Mouse (Mus musculus) heart, embryonic 11.5 days (tissue): ENCODE data around the gene Wdr91. TPM values are rescaled to one million over a fixed set of nuclear protein-coding genes. Genes with fewer than 3 reads are reported as not detected.

Experiments used
- ATAC-seq: fragments of 200-750 bp; cut with Nextera tagmentation; replicated peaks from 2 replicates; pipeline ENCODE4 v1.8.0; 2017; ENCODE audit warnings: moderate library complexity; ENCODE audit not compliant: insufficient number of reproducible peaks, low FRiP score, low TSS enrichment
- H3K27ac ChIP-seq: fragments of 300-500 bp; sonication (generic); 2 replicates; pipeline ENCODE4 v1.5.1; 2014; ENCODE audit warnings: mild to moderate bottlenecking, low read depth, low read length
- H3K27me3 ChIP-seq: fragments of 300-500 bp; sonication (generic); 2 replicates; pipeline ENCODE4 v1.6.1; 2014; ENCODE audit warnings: mild to moderate bottlenecking, low read length, mixed read lengths; ENCODE audit not compliant: control insufficient read depth, insufficient read depth
- H3K36me3 ChIP-seq: fragments of 300-500 bp; sonication (generic); 2 replicates; pipeline ENCODE4 v1.6.1; 2014; ENCODE audit warnings: mild to moderate bottlenecking, low read length, moderate library complexity, mixed read lengths; ENCODE audit not compliant: control insufficient read depth, insufficient read depth
- H3K4me1 ChIP-seq: fragments of 300-500 bp; sonication (generic); 2 replicates; pipeline ENCODE4 v1.6.1; 2014; ENCODE audit warnings: low read length; ENCODE audit not compliant: control insufficient read depth, insufficient read depth
- H3K4me2 ChIP-seq: fragments of 300-500 bp; sonication (generic); 2 replicates; pipeline ENCODE4 v1.6.1; 2014; ENCODE audit warnings: mild to moderate bottlenecking, moderate library complexity
- H3K4me3 ChIP-seq: fragments of 300-500 bp; sonication (generic); 2 replicates; pipeline ENCODE4 v1.5.1; 2014; ENCODE audit warnings: low read depth, low read length
- H3K9ac ChIP-seq: fragments of 300-500 bp; sonication (generic); 2 replicates; pipeline ENCODE4 v1.6.1; 2014; ENCODE audit warnings: mild to moderate bottlenecking, low read depth, low read length, moderate library complexity
- H3K9me3 ChIP-seq: fragments of 300-500 bp; sonication (generic); replicated peaks from 2 replicates; pipeline ENCODE4 v1.6.1; 2016; ENCODE audit warnings: low read length; ENCODE audit not compliant: control insufficient read depth
- WGBS: fragments of 180-500 bp; shearing (Covaris S2); extraction: QIAGEN DNeasy Blood & Tissue Kit; methylation state at CpG from one replicate; pipeline ENCODE4 v1.1.7; 2014; ENCODE audit not compliant: insufficient replicate concordance; 5-methylcytosine and 5-hydroxymethylcytosine counted together
- polyA plus RNA-seq: library from polyadenylated mRNA; unstranded; fragments of >200 nt; fragmentation: Nextera tagmentation; extraction: Ambion mirVana; gene quantifications from 2 replicates; pipeline ENCODE4 v1.2.1, GENCODE M21; 2014

Wdr91 gene
- polyA plus RNA-seq, 1 experiment from 2014 or later = 12.4 TPM

GRCm38 (mm10) chr6:34884724-34885123, 26.0 kb downstream of the Wdr91 start:
- no peak overlapping the region for H3K27ac ChIP-seq
- ATAC-seq = no peak
- peaks cover 11% of the 10 kb centered on the region for H3K4me1 ChIP-seq
- H3K4me3 ChIP-seq = no peak overlapping the region
- whole genome bisulfite sequencing = 82% methylated on average over 7 of the region's 7 CpGs
- peaks cover 20% of the 10 kb centered on the region for H3K36me3 ChIP-seq
- H3K9ac ChIP-seq = no peak overlapping the region
- H3K4me2 ChIP-seq = no peak overlapping the region
- H3K27me3 ChIP-seq = no peaks in the 10 kb centered on the region
- no peaks in the 10 kb centered on the region for H3K9me3 ChIP-seq

GRCm38 (mm10) chr6:34879911-34880475, 30.7 kb downstream of the Wdr91 start:
- Histone ChIP-seq H3K27me3 (no peaks in the 10 kb centered on the region), H3K36me3 (peaks cover 15% of the 10 kb centered on the region), H3K4me2 (no peak overlapping the region), H3K9ac (no peak overlapping the region), H3K27ac (no peak overlapping the region), H3K4me1 (peaks cover 30% of the 10 kb centered on the region), H3K9me3 (no peaks in the 10 kb centered on the region), H3K4me3 (no peak overlapping the region)
- no peak for ATAC-seq
- 63% methylated on average over 6 of the region's 6 CpGs for WGBS

- 90% methylated on average over 16 of the region's 16 CpGs for WGBS
- Histone ChIP-seq H3K36me3 (peaks cover 7% of the 10 kb centered on the region), H3K4me2 (no peak overlapping the region), H3K9ac (no peak overlapping the region), H3K27me3 (no peaks in the 10 kb centered on the region), H3K4me1 (peaks cover 38% of the 10 kb centered on the region), H3K27ac (no peak overlapping the region), H3K9me3 (no peaks in the 10 kb centered on the region), H3K4me3 (no peak overlapping the region)
- ATAC-seq = no peak
Measured at GRCm38 (mm10) chr6:34879101-34879740, 31.5 kb downstream of the Wdr91 start.

- peak; percentile 79 for ATAC-seq
- H3K9me3 ChIP-seq = no peaks in the 10 kb centered on the region
- peaks cover 2% of the 10 kb centered on the region for H3K36me3 ChIP-seq
- H3K4me3 ChIP-seq = peak within 1 kb of the TSS; percentile 69
- peak within 1 kb of the TSS; percentile 88 for H3K27ac ChIP-seq
- under 1% methylated on average over 56 of the region's 56 CpGs for WGBS
- no peaks in the 10 kb centered on the region for H3K27me3 ChIP-seq
- peak within 1 kb of the TSS; percentile 88 for H3K9ac ChIP-seq
- H3K4me2 ChIP-seq = peak within 1 kb of the TSS; percentile 78
- H3K4me1 ChIP-seq = peaks cover 40% of the 10 kb centered on the region
Measured at GRCm38 (mm10) chr6:34877509-34878321, 33.0 kb downstream of the Wdr91 start, which contains the start of gene Cyren. Gene Cyren (minus strand): TSS chr6:34878060.

GRCm38 (mm10) chr6:34876835-34877156, 33.9 kb downstream of the Wdr91 start:
- Histone ChIP-seq H3K27me3 (no peaks in the 10 kb centered on the region), H3K4me2 (peak overlapping the region; percentile 78), H3K4me3 (peak overlapping the region; percentile 69), H3K36me3 (no peaks in the 10 kb centered on the region; the same call in 1 of the 2 replicates), H3K4me1 (peaks cover 40% of the 10 kb centered on the region), H3K9ac (peak overlapping the region; percentile 88), H3K27ac (peak overlapping the region; percentile 88; the same call in 1 of the 2 replicates), H3K9me3 (no peaks in the 10 kb centered on the region)
- ATAC-seq = 0 out of 2 replicates have a peak, but pooled peaks have one; percentile 44
- WGBS = 13% methylated on average over 2 of the region's 2 CpGs

GRCm38 (mm10) chr6:34875966-34876834, 34.5 kb downstream of the Wdr91 start:
- H3K9ac ChIP-seq = peak overlapping the region; percentile 88

GRCm38 (mm10) chr6:34875268-34875761, 35.4 kb downstream of the Wdr91 start:
- Histone ChIP-seq H3K36me3 (no peaks in the 10 kb centered on the region), H3K27ac (peak overlapping the region; percentile 88), H3K9ac (no peak overlapping the region; the same call in 1 of the 2 replicates), H3K4me1 (peaks cover 40% of the 10 kb centered on the region), H3K4me2 (peak overlapping the region; percentile 78), H3K9me3 (no peaks in the 10 kb centered on the region), H3K4me3 (no peak overlapping the region), H3K27me3 (no peaks in the 10 kb centered on the region)
- no peak for ATAC-seq
- 82% methylated on average over 15 of the region's 15 CpGs for WGBS

More at GRCm38 (mm10) chr6:34875966-34876834, 34.5 kb downstream of the Wdr91 start:
- Histone ChIP-seq H3K36me3 (no peaks in the 10 kb centered on the region; the same call in 1 of the 2 replicates), H3K4me1 (peaks cover 40% of the 10 kb centered on the region), H3K4me2 (peak overlapping the region; percentile 78), H3K4me3 (peak overlapping the region; percentile 69), H3K9me3 (no peaks in the 10 kb centered on the region), H3K27me3 (no peaks in the 10 kb centered on the region), H3K27ac (peak overlapping the region; percentile 88)
- no peak for ATAC-seq
- 24% methylated on average over 12 of the region's 12 CpGs for WGBS
